Mouse (Mus musculus) neural tube, embryonic 11.5 days (tissue): ENCODE measurements at regions not wholly inside any gene's neighbourhood (a gene's known extent, or its start where the extent isn't known, plus 50 kb on each side); places are given as distances from the start of the nearest gene placed in this dataset.
A peak's percentile ranks its signal among the peaks of the same experiment; 100 is the strongest.

Experiments
- ATAC-seq: fragments of 200-750 bp; cut with Nextera tagmentation; 2 replicates; pipeline ENCODE4 v1.8.0; 2017; ENCODE audit warnings: moderate number of reproducible peaks, mild to moderate bottlenecking, moderate TSS enrichment, moderate library complexity; ENCODE audit not compliant: insufficient read depth, low FRiP score, low TSS enrichment
- DNase-seq: peaks from one replicate; pipeline ENCODE4 v3.0.0-alpha.2; 2015; ENCODE audit warnings: low spot score
- H3K27ac ChIP-seq: fragments of 300-500 bp; sonication (generic); 2 replicates; pipeline ENCODE4 v1.5.1; 2014; ENCODE audit warnings: low read depth, mild to moderate bottlenecking, low read length
- H3K27me3 ChIP-seq: fragments of 300-500 bp; sonication (generic); 2 replicates; pipeline ENCODE4 v1.6.1; 2014; ENCODE audit warnings: mild to moderate bottlenecking, low read length, mixed read lengths; ENCODE audit not compliant: control insufficient read depth, insufficient read depth
- H3K36me3 ChIP-seq: fragments of 300-500 bp; sonication (generic); 2 replicates; pipeline ENCODE4 v1.6.1; 2014; ENCODE audit warnings: mild to moderate bottlenecking, low read length, moderate library complexity, mixed read lengths; ENCODE audit not compliant: control insufficient read depth, insufficient read depth
- H3K4me1 ChIP-seq: fragments of 300-500 bp; sonication (generic); 2 replicates; pipeline ENCODE4 v1.6.1; 2014; ENCODE audit warnings: low read length, mixed read lengths; ENCODE audit not compliant: control insufficient read depth, insufficient read depth
- H3K4me2 ChIP-seq: fragments of 300-500 bp; sonication (generic); 2 replicates; pipeline ENCODE4 v1.6.1; 2014; ENCODE audit warnings: low read depth, mild to moderate bottlenecking, moderate library complexity
- H3K4me3 ChIP-seq: fragments of 300-500 bp; sonication (generic); 2 replicates; pipeline ENCODE4 v1.5.1; 2014; ENCODE audit warnings: low read depth, low read length
- H3K9ac ChIP-seq: fragments of 300-500 bp; sonication (generic); 2 replicates; pipeline ENCODE4 v1.6.1; 2014; ENCODE audit warnings: mild to moderate bottlenecking, low read length
- H3K9me3 ChIP-seq: fragments of 300-500 bp; sonication (generic); 2 replicates; pipeline ENCODE4 v1.6.1; 2016; ENCODE audit warnings: low read length; ENCODE audit not compliant: control insufficient read depth
- WGBS: fragments of 180-500 bp; shearing (Covaris S2); extraction: QIAGEN DNeasy Blood & Tissue Kit; methylation state at CpG from one replicate; pipeline ENCODE4 v1.1.7; 2014; 5-methylcytosine and 5-hydroxymethylcytosine counted together

DNA sequence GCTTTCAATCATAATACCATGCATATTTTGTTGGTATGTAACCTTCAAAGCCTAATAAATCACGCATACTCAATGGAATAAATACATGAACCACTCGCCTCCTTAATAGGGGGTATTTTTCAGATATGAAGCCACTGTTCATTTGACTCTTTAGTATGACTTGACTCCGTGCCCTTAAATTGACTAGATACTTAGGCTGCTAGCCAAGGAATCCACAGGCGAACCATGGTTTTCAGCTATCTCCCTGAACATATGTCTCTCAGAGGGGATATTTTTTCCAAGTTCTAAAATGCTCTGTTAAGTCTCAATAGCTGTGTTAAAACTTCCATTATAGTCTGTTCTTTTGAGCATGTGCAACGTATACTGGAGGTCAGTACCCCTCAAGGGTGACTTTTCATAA is 413.8 kb upstream of the Adgrb3 start:
- Histone ChIP-seq H3K36me3 (no peaks in the 10 kb centered on the region), H3K9ac (no peak overlapping the region), H3K27me3 (no peaks in the 10 kb centered on the region), H3K4me2 (no peak overlapping the region), H3K4me3 (no peak overlapping the region), H3K27ac (no peak overlapping the region), H3K9me3 (no peaks in the 10 kb centered on the region), H3K4me1 (no peaks in the 10 kb centered on the region)
- no peak for DNase-seq
- ATAC-seq: no peak
- 85% methylated on average over 5 of the region's 5 CpGs for WGBS

DNA sequence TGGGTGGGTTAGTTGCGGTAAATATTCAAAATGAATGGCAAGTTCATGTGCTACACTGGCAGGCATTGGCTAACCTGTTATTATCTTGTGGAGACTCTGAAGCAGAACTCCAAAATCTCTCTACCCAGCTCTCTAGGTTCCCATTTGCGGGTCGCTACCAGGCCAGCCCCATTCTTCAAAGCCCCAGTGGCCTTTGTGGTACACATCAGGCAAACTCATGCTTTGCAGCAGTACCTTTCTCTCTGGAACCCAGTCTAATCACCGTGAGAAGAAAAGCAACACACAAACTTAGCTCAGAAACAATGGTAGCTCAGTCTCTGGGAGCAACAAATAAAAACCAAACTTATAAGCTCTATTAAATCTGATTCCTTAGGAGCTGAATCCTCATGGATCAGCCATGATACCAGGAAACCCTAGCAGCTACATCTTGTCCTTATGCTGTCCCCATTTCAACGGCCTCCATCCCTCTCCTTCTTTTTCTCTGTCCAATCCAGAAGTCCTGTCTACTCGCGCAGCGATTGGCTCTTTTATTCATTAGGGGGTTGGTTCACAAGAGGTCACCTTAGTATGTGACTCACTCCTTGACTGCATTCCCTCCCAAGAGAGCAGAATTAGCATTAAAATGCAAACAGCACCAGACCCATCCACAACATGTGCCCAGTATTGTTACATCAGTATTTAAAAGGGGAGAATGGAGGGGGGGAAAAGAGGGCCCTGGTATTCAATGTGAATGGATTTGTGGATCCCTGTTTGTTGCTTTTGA is 400.0 kb upstream of the Adgrb3 start:
- no peak for DNase-seq
- WGBS: 70% methylated on average over 8 of the region's 8 CpGs
- Histone ChIP-seq H3K4me3 (no peak overlapping the region), H3K9ac (no peak overlapping the region), H3K9me3 (no peaks in the 10 kb centered on the region), H3K4me2 (no peak overlapping the region), H3K27ac (no peak overlapping the region), H3K36me3 (no peaks in the 10 kb centered on the region), H3K27me3 (no peaks in the 10 kb centered on the region), H3K4me1 (no peaks in the 10 kb centered on the region)
- ATAC-seq: peak; percentile 76

DNA sequence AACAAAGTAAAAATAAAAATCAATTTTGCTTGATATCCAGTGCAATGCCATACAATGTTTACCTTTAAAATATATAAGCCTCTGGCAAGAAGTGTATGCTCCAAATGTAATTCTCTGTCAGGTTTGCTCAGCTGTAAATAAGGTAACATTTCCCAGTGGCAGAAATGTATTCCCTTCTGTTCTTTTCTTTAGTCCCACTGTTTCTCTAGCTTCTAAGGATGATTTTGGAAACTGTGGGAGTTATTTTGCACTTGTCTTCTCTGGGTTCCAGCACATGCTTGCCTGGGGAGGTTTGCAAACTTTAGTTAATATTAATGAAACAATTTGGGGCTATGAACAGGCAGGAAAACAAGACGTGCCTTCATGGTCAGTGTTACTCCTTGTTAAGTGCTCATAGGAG is 374.9 kb upstream of the Adgrb3 start:
- Histone ChIP-seq H3K27me3 (no peaks in the 10 kb centered on the region), H3K9me3 (no peaks in the 10 kb centered on the region), H3K4me1 (no peaks in the 10 kb centered on the region), H3K4me2 (no peak overlapping the region), H3K36me3 (no peaks in the 10 kb centered on the region), H3K27ac (no peak overlapping the region), H3K9ac (no peak overlapping the region), H3K4me3 (no peak overlapping the region)
- WGBS: 85% methylated on average over 1 of the region's 1 CpGs
- DNase-seq: no peak
- ATAC-seq: no peak
